Mouse (Mus musculus): ENCODE measurements at regions not wholly inside any gene's neighbourhood (a gene's known extent, or its start where the extent isn't known, plus 50 kb on each side); places are given as distances from the start of the nearest gene placed in this dataset.

GRCm38 (mm10) chr5:12222622-12223021 lies 160.6 kb upstream of the Sema3d start:
- no peak for DNase-seq

GRCm38 (mm10) chr5:12233377-12234096 lies 149.6 kb upstream of the Sema3d start:
- DNase-seq = no peak

- no peak for DNase-seq
Observed at GRCm38 (mm10) chr5:12243179-12243805, 139.9 kb upstream of the Sema3d start.

GRCm38 (mm10) chr5:12293685-12294084 lies 89.5 kb upstream of the Sema3d start:
- DNase-seq = no peak

GRCm38 (mm10) chr5:12297331-12297730 lies 85.9 kb upstream of the Sema3d start:
- DNase-seq = no peak

GRCm38 (mm10) chr5:12301833-12302808 lies 81.1 kb upstream of the Sema3d start:
- DNase-seq = no peak

- DNase-seq = no peak
Observed at GRCm38 (mm10) chr5:12309408-12309807, 73.8 kb upstream of the Sema3d start.

GRCm38 (mm10) chr5:12332648-12333305 lies 50.4 kb upstream of the Sema3d start:
- no peak for DNase-seq
